Mouse (Mus musculus): ENCODE measurements around the gene Ccl21b. TPM values are rescaled to one million over a fixed set of nuclear protein-coding genes. Genes with fewer than 3 reads are reported as not detected.

Gene Ccl21b
- total RNA-seq (2023), result not detected

DNA sequence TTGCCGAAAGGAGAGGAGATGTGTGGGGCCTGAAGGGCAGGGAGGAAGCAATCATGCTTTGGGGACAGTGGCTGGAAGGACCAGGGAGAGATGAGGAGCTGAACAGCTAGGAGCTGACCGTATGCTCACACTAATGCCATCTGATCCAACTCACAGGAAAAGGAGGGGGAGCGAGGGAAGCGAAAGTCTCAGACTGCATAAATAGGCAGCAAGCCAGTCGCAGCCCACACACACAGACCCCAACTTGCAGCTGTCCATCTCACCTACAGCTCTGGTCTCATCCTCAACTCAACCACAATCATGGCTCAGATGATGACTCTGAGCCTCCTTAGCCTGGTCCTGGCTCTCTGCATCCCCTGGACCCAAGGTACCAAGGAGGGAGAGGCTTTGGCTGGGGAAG lies at the start of gene Ccl21b:
Ccl21b (plus strand) TSS at position 301 of the 400 bp plus-strand sequence.

DNA sequence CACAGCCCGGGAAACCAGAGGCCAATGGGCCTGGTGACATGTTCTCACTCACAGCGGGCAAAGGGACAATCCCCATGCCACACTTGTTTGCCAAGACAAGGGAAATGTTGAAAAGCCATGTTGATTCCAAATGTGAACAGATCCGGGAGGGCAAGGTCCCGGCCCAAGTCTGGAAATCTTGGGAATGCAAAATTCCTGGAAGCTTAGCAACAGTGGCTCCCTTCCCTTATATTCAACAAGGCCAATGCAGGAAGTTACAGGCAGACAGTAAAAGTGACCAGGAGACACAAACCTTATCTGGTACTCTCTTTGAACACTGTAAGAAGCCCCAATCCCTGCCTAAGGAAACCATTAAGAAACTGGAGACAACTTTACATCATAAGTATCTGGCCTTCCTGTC lies 15.2 kb upstream of the Ccl21b start, which contains the start of gene Gm10600:
Gm10600 (plus strand) TSS at position 301 of the 400 bp plus-strand sequence.

DNA sequence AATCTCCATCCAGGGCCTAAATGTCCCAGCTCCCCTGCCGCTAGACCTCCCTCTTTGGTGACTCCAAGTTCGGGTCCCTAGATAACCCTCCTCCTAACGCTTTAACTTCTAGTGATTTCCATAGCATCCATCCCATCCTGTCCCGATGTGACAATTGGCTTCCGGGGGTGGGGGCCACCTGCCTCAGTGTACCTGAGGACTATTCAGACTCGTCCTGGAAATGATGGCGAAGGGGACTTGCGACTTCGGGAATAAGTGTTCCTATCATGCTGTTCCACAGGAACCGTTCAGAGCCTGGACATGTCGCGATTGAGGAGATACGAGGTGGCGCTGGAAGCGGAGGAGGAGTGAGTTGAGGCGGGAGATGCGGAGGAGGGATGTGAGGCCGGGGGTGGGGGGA lies 38.4 kb downstream of the Ccl21b start, which contains the start of gene Gm21953:
Gm21953 (plus strand) TSS at position 301 of the 400 bp plus-strand sequence.

Other genes with a start within 250 kb of the Ccl21b start
- not detected for gene Gm21093, start 221.0 kb upstream of the Ccl21b start, total RNA-seq (2023)
- gene Gm3893, start 164.6 kb upstream of the Ccl21b start, total RNA-seq (2023), result not detected
- not detected for gene Gm13304, start 140.9 kb upstream of the Ccl21b start, total RNA-seq (2023)
- gene Gm13306, start 102.3 kb upstream of the Ccl21b start, total RNA-seq (2023), result not detected
- not detected for gene Gm13305, start 87.2 kb upstream of the Ccl21b start, total RNA-seq (2023)
- not detected for gene Gm10600, start 15.1 kb upstream of the Ccl21b start, total RNA-seq (2023)
- not detected for gene Gm21953, start 38.5 kb downstream of the Ccl21b start, total RNA-seq (2023)
- gene Fam205a3, start 62.6 kb downstream of the Ccl21b start, total RNA-seq (2023), result not detected
- not detected for gene Gm21586, start 183.6 kb downstream of the Ccl21b start, total RNA-seq (2023)
- under 1 TPM in 1 of 2 experiments, not detected in 1; 0.24 TPM for gene Gm2163, start 211.0 kb downstream of the Ccl21b start, total RNA-seq (2023)

Data from neutrophil, adult 83 days (primary cell).